Mouse (Mus musculus) retina, embryonic 14.5 days (tissue): ENCODE measurements around the gene Ly6g6d.

Experiments
- DNase-seq: peaks from one replicate; pipeline ENCODE4 v3.0.0-alpha.2; 2015; ENCODE audit warnings: low spot score

The Ly6g6d gene

DNA sequence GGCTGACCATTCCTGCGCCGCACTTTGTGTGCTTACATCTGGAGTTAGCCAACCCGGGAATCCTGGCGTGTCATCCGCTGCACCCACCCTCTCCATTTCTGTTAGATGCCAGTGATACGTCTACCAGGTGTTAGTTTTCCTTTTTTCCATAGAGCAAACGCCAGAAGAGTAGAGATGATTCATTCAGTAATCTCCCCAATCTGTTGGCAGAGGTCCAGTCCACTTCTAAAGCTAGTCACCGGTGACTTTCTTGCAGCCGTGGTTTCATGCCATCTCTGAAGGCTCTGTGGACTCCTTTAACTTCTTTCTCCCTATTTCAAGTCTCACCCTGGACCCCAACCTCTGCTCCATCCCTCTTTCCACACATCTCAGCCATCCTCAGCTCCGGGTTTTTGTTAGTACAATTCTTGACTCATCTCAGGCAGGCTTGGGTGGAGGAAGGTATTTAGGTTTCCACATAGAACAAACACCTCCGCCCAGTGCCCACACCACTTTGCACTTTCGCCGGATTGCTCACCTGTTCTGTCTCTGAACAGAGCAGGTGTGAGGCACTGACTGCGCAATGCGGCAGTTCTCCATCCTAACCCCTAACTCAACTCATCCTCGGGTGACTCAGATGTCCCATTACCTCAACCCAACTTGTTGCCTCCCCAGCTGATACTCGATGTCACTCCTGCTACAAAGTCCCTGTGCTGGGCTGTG, 9.5 kb downstream of the Ly6g6d start:
- no peak for DNase-seq

DNA sequence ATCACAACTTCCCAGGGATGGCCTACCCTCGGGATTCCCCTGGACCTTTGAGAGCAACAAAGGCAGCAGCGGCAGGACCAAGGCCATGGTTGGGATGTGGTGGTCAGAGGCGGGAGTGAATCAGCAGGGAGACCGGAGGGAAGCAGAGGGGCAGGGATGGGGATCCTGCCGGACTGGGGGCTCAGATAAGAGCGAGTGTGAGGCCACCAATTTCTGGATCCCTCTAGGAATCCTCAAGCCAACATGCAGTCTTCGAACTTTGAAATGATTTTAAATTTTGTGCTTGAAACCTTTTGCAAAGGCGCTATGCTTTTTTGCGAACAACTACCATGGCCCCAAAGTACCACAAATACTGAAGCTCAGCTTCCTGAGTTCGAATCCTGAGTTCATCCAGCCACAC, 11.8 kb downstream of the Ly6g6d start, which contains the start of gene Mpig6b:
Gene Mpig6b, minus strand, starts transcription at position 101 of the 400 bp plus-strand sequence.
- DNase-seq, result no peak

DNA sequence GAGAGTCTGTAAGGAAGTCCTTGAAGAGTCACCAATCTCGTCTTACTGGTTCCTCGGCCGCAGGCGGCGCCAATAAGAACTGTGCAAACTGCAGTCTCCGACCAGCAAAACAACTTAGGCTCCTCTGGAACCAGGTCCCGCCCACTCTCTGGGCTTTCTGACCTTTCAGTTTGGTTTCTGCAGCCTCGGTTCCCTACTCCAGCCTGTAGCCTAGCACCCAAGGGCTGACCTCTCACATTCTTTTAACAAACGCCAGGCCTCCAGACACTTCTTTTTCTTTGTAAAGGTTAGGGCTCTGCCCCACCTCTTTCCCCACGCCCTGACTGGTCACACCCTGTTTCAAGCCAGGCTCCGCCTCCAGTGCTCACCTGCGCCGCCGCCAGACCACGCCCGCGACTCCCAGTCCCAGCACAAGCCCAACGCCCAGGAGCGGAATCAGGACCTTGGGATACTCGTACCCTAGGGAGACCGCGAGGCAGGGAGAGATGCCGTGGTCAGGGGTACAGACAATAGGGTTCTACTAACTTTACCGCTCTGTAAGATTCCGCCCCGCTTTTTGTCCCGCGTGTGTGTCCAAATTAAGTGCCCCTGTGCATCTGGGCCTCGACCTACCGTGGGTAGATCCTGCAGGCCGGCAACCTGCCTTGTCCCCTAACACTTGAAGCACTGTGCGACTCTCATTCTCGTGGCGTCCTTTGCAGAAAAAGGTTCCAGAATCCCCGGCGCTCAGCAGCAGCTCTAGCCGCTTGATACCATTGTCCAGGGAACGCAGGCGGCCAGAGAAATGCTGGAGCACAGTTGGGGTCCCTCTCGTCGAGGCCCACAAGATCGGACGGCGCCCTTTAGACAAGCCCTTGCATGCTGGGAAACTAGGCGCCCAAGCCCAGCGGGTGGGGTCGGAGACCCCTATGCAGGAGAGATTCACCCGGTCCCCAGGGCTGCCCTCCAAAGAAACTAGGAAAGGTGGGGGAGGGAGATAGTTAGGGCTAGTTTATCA, 12.6 kb downstream of the Ly6g6d start, which contains the start of gene Ly6g6c:
Gene Ly6g6c, plus strand, starts transcription at position 438 of the 997 bp plus-strand sequence.
- DNase-seq, result peak; percentile 53

DNA sequence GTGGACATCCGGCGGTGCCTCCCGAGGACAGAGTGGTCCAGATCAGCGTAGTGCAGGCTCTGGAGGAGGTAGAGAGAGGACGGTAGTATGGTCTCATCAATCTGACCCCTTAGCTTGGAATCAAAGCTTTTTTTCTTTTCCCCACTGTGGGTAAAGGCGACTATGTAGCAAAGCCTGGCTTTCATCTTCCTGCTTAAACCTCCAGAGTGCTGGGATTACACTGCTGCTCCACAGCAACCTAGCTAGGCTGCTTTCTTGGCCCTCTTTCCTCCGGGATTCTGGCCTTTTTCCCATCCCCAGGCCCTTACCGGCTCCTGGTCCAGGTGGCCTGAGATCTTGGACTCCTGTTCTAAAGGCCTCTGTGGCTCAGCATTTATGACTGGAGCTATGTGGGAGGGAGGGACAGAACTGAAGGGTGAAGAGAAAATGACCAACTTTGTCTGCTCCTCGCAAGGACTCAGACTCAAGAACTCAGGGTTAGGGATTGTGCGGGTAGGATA, 13.4 kb downstream of the Ly6g6d start:
- no peak for DNase-seq

DNA sequence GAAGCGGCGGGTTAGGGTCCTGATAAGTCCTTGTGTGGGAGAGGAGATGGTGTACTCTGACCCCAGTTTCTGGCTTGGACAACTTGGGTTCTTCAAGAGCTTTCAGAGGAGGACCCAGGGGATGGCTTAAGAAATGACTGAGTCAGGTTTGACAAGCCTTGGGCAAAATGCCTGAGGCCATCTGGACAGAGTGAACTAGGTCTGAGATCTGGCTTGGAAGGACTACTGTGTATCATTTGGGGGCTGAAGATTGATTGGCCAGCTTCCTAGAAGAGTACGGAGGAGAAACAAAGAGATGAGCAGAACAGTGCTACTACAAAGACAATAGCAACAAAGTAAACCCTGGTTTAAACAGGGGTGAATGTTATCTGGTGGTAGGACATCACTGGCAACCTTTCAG, 14.4 kb downstream of the Ly6g6d start:
- DNase-seq, result no peak

DNA sequence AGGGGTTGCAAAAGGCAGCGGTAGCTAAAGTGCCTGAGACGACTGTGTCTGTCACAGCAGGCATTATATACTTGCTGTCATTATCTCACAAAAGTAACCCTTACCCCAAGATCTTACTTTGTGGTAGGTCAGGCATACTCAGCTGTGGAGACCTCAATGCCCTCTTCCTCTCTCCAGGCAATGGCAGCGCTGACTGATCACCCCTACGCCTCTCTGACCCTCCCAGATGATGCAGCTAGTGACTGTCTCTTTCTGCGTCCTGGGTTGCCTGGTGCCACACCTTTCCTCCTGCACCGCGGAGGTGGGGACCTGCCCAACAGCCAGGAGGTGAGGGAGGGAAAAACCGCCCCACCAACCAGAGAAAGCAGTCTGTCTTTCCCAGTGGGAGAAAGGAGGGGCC, 16.6 kb downstream of the Ly6g6d start:
- DNase-seq, result no peak

DNA sequence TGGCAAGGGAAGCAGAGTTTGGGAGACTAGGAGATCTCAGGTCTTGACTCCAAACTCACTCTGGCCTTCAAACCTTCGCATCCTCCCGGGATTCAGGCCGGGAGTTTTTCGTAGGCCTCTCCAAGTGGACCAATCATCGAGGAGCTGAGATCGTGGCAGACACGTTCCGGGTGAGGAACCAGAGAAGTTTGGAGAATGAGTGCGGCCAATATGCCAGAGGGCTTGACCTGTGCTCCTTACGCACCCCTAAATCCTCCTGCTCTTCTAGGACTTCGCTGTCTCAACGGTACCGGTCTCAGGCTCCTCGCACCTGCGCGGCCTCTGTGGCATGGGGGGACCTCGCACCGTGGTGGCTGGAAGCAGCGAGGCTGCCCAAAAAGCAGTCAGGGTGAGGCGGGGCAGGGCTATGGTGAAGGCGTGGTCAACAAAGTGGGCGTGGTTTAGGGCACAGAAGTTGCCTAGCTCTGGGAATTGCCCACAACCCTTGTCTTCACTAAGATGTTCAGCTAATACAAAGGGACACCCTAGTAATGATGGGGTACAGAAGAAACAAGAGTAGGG, 17.0 kb downstream of the Ly6g6d start:
- no peak for DNase-seq

DNA sequence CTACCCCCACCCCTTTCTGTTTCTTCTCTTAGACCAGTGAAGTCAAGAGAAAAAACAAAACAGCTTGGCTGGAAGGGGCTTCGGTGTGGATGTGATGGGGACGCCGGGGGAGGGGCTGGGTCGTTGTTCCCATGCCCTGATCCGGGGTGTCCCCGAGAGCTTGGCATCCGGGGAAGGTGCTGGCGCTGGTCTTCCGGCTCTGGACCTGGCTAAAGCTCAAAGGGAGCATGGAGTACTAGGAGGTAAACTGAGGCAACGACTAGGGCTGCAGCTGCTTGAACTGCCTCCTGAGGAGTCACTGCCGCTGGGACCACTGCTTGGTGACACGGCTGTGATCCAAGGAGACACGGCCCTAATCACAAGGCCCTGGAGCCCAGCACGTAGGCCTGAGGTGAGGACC, 17.8 kb downstream of the Ly6g6d start:
- DNase-seq, result no peak

DNA sequence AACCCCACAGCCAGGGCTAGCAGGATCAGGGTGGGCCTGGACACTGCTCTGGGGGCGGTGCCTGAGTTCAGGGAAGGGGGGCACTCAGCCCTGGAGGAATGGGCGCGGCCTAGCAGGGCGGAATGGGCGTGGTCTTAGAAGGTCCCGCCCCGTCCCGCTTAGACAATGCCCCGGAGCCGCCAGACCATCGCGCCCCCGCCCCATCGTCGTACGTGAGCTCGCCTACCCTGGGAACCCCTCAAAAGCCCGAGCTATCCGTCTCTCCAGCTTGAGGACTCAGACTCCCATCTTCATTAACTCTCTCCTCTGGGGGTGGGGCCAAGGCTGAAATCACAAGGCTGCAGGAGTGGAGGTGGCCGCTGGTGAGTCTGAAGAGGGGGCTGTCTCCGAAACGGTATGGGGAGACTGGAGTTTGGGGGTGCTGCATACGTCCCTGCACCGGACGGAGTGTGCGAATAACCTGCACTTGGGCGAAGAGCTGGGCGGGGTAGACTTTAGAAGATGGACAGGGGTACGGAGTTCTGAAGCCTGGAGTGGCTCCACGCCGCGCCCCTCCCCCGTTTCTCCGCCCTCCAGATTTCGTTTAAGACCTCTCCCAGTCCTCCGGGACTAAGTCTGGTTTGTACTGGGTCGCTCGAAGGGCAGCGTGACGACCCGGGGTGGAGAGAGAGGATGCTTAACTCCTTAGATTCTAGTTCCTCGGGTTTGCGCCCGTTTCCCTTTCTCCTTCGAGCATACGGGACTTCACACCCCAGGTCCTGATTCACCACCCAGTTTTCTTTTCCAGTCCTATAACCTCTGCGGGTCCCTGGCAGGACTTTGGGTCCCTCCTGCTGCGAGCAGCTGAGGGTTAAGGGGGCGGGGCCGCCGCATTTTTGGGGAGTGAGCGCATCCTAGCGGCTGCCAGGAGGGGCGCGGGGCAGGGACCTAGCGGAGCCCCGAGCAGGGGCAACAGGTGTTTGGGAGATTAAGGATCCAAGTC, 18.7 kb downstream of the Ly6g6d start, which contains the start of gene Ddah2:
Gene Ddah2, plus strand, starts transcription at position 125 of the 982 bp plus-strand sequence.
- DNase-seq, result peak; percentile 99

DNA sequence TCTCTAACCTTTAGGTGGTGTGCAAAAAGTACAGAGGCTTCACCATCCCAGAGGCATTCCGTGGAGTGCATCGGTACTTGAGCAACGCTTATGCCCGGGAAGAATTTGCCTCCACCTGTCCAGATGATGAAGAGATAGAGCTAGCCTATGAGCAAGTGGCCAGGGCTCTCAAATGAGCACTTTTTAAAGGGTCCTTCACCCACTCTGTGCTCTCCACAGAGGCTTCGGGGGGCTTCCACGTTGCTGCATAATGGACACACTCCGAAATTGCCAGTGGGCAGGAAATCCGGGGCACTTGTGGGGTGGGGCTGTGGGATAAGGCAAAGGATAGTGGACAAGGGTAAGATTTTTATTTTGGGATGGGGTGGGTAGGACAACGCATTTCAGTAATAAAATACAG, 19.5 kb downstream of the Ly6g6d start:
- no peak for DNase-seq

DNA sequence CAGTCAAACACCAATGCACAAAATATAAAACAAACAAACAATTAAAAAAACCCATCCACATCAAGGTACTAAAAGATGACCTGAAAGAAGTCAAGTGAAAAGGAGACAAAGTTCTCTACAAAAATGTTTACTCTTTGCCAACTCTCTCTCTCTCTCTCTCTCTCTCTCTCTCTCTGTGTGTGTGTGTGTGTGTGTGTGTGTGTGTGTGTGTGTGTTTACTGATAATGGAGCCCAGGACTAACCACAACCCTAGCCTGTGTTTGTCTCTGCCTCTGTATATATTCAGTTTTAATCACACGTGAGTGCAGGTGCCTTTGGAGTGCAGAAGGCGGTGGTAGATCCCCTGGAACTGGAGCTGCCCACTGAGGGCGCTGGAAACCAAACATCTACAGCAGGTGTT, 20.8 kb downstream of the Ly6g6d start:
- no peak for DNase-seq

DNA sequence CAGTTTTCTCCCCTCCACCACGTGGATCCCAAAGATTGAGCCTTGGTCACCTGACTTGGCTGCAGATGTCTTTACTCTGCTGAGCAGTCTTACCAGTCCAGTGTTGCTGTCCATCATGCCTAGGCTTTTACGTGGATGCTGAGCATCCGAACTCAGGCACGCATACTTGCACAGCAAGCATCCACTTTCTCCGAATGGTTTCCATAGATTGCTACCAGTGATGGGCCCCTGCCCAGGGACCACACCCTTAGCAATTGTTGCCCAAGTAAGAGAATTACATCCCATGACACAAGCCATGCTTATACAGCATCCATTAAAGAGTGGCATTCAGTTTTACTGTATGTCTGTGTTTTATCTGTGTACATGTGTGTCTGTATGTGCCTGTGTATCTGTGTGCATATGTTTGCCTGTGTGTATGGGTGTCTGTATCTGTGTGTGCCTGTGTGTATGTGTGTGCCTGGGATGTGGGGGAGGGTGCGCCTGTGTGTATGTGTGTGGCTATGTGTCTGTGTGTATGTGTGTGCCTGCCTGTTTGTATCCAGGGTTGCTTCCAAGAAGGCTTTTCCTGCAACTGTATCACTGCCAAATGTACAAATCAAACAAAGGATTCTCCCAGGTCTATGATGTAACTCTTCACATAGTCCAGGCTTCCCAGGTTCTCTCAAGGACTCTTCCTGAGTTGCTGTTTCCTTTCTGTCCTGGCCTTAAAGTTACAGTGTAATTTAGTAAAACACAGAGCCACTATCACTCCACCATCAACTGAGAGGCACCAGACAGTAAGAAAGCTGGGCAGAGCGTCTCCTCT, 22.0 kb downstream of the Ly6g6d start:
- DNase-seq, result no peak

DNA sequence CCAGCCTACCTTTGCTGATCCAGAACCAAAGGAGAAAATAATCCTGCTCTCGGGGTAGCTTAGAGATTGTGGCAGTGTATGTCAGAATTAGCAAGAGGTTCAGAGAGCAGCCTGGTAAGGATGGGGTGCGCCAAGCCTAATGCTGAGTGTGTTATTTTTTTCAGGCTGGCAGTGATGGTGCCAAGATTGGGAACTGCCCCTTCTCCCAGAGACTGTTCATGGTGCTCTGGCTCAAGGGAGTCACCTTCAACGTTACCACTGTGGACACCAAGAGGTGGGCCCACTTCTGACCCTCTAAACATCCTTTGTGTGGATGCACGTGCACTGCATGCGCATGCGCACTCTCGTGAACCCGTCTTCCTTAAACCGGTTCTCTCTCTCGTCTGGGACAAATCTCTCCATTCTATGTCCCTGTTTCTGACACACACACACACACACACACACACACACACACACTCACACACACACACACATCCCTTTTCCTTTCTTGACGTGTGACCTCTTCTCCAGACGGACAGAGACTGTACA, 25.5 kb downstream of the Ly6g6d start:
- DNase-seq, result no peak

DNA sequence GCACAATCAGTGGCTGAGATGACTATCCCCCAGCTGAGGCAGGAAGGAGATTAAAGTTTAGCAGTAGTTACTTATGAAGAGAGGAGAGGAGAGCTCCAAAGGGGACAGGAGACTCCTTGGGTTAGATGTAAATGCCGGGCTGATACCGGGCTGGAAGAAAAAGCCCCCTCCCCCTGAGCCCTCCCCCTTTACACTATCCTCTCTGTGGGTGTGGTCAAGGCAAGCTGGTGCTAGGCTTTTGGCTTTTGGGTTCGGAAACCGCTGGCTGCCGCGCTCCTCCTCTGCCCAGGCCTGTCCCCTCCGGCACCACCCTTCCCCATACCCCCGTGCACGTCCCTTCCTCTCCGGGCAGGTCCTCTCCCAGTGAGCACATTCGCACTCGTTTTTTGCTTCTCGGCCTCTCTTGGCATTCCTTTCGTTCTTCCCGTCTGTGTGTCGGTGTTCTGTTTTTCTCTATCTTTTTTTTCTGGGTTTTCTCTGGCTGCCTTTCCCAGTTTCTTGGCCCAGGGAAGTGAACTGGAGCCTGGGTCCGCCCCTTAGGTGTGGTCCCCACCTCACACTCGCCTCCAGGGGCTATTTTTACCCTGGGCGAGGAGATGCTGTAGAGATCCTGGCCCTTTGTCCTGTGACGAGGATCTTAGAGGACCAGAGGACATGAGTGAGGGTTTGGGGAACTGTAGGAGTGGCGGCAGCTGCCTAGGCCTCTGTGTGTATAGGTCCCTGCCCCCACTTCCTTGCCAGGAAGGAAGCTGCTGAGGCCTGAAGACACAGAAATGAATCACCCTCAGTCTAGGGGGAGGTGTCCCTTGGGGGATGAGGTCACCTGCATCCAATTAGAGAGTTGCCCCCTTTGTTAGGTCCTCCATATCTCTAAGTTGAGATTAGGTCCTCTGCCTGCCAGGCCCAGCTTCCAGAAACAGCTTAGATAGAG, 26.4 kb downstream of the Ly6g6d start:
- DNase-seq, result peak; percentile 77

DNA sequence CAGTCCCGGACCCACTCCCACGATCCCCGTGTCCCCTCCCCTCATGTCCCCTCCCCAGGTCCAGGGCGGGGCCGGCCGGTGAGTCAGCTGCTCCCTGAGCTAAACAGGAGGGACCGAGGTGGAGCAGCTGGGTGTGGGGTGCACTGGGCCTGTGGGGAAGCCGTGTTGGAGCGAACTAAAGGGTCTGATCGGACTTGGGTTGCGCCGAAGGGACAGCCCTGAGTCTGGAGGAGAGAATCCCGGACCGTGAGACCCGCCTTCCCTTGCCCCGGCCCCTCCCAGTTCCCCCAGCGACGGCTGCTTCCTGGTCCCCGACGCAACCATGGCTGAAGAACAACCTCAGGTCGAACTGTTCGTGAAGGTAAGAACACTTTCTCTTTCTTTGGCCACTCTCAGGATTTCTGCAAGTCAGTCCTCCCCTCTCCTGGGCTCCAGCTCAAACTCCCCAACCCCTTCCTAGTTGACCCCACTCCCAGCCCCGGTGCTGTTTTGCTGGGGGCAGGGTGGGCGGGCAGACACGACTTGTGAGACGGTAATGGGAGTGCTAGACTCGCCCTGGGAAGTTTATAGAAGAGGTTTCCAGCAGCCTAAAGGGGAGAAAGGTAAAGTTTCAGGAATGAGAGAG, 27.6 kb downstream of the Ly6g6d start:
- DNase-seq, result peak; percentile 68

DNA sequence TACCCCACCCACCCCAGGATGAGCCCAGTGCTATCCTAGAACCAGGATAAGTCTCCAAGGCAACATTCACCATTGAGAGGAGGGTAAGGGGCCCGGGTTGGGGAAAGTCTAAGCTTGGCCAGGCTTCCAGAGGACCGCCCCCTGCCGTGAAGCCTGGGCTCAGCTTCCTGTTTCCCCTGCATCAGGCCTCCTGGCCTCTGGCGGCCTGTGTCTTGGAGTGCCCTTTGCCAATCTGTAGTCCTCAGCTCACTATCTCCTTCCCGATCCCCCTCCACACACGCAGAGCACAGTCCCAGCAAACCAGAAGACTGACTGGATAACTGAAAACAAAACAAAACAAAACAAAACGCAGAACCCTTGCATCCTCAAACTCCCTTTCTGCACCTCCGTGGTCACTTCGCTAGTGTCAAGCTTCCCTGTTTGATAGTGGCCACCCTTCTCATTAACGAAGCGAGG, 28.3 kb downstream of the Ly6g6d start, which contains the start of gene Clic1:
Gene Clic1, plus strand, starts transcription at position 406 of the 456 bp plus-strand sequence.
- peak; percentile 92 for DNase-seq

DNA sequence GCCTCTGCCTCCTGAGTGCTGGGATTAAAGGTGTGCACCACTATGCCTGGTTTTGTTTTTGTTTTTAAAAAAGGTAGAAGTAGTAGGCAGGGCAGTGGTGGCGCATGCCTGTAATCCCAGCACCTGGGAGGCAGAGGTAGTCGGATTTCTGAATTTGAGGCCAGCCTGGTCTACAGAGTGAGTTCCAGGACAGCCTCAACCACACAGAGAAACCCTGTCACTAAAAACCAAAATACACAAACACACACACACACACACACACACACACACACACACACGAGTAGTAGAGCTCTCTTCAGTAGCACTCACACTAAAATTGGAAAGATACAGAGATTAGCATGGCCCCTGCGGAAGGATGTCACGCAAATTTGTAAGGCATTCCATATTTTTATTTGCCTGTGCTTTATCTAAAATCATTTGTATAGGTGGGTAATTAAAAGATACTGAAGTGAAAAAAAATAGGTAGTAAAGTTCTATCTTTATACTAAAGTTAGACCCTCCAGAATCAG, 28.9 kb downstream of the Ly6g6d start:
- DNase-seq, result no peak
